Mouse (Mus musculus): ENCODE measurements at regions not wholly inside any gene's neighbourhood (a gene's known extent, or its start where the extent isn't known, plus 50 kb on each side); places are given as distances from the start of the nearest gene placed in this dataset.

DNA sequence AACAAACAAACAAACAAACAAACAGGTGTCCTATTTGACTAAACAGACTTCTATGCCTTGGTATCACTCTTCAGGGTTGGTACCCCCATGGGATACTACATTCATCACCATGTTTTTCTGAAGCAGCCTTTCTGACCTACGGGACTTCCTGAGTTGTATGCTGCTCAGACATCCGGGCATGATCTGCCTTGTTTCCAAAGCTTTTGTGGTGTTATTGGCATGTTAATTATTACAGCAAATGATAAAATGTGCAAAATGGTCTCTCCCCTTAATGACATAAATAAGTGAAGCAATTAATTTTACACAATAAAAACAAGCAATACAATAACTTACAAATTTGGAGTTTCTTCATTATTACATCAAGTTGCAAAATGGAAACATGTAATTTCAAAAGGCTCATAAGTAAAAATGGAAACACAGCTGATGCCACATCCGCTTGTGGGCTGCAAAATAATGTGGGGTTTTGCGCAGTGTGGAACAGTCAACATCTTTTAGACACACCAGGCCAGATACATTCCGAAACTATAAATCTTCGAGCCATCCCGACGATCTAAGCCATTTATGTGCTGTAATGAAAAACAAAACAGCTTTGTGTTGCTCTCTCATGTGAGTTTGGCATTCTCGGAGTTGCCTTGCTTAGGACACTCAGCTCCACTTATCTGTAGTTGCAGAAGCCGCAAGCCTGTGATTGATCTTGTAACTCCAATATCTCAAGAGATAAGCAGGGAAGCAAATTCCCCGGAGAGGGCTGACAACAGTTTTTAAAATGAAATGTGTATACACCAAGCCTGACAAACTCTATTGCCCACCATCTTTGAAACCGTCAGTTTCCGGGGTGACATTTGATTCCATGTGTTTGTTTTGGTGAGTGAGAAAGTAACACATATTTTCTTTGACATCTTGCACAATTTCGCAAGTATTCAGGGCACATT lies 121.3 kb downstream of the Cdca7 start:
- TF ChIP-seq POLR2A (IDR thresholded peaks at IDR 0.05; ENCODE audit: borderline replicate concordance, insufficient read depth, low read length) (no peak), CTCF (IDR thresholded peaks at IDR 0.05; ENCODE audit: borderline replicate concordance, insufficient read depth, low read depth, low read length) (no peak)
